Mouse (Mus musculus) layer of hippocampus, adult 18-20 months (tissue): ENCODE results near the gene Hdhd3. TPM values are rescaled to one million over a fixed set of nuclear protein-coding genes. Genes with fewer than 3 reads are reported as not detected.
"Not testable (repeated sequence)": the region's sequence is repeated elsewhere in the genome, so short reads cannot be mapped to it uniquely, and the experiment has no call there.

Experiments used
- DNase-seq, 2 experiments: peaks; one replicate each; pipeline ENCODE4 v3.0.0; 2022; ENCODE audit warnings: low spot score in 2 of 2
- total RNA-seq, 2 experiments: library from RNA; stranded (reverse); gene quantifications; 2 replicates each; pipeline ENCODE4 v1.2.3; 2021

Gene Hdhd3
- total RNA-seq, 2 experiments from 2014 or later, result 9.3 to 11.1 TPM

DNA sequence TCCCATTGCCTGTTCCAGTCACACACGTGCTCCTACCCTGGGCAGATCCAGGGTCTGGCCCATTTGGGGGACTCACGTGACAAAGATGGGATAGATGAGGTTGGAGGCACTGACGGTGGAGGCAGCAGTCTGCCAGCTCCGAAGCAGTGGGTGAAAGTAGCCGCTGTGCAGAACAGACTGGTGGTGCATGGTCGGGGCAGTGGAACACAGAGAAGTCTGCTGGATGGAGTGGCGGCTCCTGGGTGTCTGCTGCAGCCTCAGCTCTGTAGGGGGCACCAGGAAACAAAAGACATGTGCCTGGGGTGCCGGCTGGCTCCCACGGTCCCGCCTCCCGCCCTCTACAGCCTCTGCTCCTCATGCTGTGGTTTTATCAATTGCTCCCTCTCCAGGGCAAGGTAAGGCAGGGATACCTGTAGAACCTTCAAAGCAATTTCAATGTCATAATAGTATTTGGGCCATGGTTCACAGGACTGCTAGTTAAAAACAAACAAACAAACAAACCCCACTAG is 10.8 kb upstream of the Hdhd3 start:
- peak in 1 of 2 experiments; percentile 25 for DNase-seq

DNA sequence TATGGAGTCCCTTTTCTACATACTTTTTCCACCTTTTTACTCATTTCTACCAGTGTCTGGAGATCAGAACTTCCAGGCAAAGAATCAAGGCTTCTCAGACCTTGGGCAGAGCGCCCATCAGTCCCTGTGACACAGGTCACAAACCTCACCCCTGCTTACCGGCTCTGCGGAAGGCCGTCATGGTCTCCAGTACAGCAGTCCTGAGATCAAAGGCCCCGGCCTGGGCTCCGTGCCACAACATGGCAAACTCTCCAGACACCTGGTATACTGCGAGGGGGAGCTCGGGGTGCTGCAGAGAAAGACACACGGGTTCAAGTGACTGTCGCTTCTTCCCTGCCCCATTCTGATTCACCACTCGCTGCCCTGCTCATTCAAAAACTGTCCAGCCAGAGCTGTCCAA is 6.7 kb upstream of the Hdhd3 start:
- DNase-seq, result no peak

DNA sequence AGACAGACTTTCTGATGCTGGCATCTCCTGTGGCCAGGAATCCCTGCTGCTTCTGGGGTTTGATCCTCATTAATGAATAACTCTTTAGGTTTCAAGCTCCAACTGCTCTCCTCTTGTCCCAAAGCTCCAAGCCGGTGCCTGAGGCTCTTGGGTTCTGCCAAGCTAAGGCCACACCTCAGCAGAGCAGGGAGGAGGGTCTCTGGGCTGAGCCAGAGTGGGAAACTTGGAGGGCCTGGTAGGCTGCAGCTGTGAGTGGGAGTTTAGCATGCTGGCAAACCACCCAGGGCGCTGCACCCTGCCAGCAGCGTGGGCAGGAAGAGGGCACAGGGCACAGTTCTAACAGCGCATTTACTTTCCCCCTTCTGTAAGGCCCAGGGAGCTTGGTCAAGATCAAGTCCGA is 5.6 kb upstream of the Hdhd3 start:
- peak in 1 of 2 experiments; percentile 39 for DNase-seq

DNA sequence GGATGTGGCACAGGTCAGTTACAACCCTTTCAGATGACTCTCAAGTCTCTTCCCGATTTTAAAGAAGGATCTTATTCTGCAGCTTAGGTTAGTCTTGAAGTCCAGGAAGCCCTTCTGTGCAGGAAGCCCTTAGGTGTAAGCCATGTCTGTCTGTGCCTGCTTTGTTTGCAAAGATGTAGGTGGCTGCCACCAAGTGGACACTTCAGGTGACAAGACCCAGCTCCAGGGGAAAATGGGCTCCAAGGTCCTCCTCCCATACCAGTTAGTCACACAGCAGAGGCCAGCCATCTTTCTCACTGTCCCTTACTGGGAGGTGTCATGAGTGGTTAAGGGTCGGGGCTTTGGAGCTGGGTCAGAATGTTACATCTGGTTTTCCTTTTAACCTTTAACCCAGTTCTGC is 3.5 kb upstream of the Hdhd3 start:
- DNase-seq, result no peak

DNA sequence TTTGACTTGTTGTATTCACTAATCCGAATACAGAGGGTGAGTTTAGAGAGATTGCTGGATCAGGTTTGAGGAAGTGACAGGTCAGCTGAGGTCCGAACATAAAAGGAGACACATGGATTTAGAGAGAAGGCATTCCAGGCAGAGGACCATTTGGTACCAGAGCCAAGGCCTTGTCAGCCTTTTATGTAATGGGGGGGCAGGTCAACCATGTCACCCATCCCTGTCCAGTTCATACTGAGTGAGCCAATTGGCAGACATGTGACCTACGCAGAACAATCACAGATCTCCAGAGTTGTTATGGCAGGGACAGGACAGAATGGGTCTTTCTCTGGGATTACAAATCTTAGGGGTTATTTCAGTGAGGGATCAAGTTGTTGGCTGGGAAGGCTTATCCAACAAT is 2.7 kb upstream of the Hdhd3 start:
- DNase-seq, result no peak

DNA sequence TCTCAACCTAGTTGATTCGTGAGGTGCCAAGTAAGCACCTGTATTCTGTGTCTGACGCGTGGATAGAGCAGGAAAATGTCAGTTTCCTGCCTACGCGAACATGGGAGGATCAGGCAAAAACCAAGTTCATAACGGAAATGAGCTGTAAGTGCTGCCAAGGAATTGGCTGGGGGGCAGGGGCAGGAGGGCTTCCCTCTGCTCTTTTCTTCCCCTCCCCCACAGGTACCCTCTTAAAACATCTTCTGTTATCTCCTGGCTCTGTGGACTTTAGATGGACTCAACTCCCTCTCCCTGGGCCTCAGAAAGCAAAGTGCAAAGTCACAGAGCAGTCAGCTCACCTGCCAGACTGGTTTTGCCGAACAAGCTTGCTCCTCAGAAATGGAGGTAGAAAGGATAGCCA is 298 bp downstream of the Hdhd3 start:
- DNase-seq, result no peak

DNA sequence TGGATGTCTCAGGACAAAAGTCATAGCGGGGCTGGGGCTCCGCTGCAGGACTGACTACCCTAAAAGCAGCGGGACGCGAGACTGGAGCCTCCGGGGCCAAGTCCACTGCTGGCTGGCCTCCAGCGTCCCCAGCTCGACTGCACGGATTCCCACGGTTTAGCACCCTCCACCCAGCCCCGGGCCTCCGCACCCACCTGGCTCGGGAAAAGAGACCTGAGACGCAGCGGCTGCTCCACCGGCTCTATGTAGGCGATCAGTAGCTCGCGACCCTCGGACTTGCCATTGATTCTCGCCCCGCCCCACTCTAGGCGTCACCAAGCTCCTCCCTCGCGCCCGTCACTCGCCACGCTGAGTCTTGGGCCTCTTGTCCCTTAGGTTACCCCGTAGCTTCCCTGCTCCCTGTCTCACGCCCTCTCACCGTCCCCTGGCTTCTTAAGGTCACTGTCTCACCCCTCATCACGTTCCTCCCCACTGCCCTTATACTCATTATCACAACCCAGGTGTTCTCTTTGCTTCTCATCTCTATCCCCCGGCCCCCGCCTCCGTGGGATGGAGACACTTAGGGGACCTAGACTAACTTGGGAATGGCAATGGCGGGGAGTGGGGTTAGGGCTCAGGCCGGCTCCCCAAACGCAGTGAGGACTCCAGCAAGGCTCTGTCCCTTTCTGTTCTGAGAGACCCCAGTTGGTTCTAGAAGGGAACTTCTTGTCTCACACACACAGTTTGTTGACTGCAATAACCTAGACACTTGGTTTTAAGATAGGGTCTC is 1.1 kb downstream of the Hdhd3 start:
- DNase-seq, result peak; percentile 85 to 92

DNA sequence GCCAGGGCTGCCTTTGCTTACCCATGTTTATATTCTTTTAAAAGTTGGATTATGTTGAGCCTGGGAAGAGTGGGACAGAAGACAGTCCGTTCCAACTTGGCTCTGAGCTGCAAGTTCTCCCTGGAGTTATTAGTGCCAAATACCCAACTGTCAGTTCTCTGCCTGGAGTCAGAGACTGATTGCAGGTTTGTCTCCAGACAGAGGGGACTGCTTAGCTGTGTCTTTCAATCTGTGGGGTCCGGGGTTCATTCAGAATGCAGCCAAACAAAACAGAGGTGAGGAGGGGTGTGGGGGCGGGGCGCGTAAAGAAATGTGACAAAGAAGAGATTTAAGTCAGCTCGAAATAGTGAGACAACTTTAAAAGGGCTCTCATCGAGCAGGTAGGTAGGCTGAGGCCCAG is 1.7 kb downstream of the Hdhd3 start:
- no peak for DNase-seq

DNA sequence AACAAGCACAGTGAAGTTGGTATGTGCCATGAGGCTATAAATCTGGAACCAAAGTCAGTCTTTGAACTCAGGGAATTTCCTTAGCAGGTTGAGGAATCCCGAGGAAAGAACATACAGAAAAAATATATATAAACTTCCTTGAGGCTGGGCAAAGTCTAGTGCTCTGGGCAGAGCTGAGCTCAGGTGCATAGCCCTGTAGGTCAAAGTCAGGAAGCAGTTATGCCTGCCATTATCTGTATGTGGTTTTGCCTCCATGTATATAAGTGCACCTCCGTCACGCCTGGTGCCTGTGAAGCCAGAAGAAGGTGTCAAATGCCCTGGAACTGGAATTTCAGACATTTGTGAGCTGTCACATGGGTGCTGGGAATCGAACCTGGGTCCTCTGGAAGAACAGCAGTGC is 2.5 kb downstream of the Hdhd3 start:
- DNase-seq, result no peak

DNA sequence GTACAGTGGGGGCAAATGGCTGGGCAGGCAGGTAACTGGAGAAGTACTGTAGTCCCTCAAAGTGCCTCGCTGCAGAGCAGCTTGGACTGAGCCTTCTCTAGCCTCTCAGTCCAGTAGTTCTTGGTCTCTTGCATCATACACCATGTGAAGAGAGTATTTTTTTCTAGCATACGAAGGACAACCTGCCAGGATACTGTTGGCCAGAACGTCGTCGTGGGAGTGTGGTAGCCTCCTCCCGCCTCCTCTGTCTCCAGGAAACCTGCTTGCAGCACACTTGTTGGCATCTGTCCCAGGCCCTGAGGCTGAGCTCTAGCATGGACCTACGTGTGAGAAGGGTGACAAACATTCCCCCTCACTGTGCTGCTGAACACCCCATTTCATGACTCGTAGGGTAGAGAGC is 6.5 kb downstream of the Hdhd3 start:
- DNase-seq, result peak; percentile 40 to 51

DNA sequence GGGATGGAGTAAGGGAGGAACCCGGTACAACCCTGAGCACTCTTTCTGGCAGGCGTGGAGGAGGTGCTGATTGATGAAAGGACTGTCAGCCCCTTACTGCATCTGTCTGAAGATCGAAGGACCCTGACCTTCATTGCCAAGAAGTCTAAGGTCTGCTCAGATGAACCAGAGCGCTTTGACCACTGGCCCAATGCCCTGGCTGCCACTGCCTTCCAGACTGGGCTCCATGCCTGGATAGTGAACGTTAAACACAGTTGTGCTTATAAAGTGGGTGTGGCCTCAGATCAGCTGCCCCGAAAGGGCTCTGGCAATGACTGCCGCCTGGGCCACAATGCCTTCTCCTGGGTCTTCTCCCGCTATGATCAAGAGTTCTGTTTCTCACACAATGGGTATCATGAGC is 7.3 kb downstream of the Hdhd3 start:
- DNase-seq, result no peak

DNA sequence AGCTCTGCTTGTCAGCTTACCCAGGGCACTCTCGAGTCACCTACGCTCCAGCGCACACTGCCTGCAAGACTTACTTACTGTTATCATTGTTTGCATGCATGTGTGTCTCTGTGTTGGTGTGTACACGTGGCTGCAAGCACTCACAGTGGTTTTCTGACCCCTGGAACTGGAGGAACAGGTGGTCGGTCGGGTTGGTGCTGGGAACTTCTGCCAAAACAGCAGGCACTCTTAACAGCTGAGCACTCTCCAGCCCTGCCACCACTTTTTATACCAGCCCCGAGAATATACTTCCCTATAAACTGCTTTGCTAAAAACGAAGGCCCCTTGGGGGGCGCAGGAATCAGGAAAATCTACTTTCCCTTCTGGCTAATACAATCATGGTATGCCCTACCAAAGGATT is 9.0 kb downstream of the Hdhd3 start:
- DNase-seq, result no peak

DNA sequence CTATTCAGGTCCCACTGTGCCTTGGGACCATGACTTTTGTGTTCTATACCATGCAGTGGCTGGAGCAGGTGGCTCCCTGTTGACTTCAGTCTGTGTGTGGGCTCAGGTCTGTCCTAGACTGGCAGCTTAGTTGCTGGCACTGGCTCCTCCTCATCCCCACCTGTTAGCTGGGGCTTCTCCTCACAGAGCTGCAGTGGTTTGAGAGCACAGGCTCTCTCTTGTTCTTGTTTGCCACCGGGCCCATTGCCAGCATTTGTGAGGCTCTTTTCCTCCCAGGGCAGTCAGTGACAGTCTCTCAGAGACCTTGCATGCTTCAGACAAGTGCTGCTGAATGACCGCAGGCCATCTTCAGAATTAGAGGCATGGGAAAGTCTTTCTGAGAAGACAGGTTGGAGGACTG is 10.6 kb downstream of the Hdhd3 start:
- no peak for DNase-seq

DNA sequence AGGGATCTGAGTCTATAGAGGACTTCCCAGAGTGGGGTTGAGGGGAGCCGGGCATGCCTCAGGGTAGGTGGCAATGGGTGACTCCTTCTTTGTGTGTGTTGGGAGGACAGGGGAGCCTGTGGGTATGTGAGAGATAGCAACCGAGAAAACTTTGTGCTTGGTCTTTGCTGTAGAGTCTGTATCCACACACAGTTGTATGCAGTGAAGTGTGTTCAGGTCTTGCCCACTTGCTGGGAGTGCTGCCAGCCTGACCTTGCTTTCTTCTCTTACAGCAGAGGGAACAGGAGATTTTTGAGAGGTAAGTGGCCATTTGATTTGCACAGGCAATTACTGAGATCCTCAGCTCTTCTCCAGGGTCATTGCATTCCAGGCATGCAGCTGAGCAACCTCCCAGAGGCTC is 15.4 kb downstream of the Hdhd3 start:
- DNase-seq, result no peak

DNA sequence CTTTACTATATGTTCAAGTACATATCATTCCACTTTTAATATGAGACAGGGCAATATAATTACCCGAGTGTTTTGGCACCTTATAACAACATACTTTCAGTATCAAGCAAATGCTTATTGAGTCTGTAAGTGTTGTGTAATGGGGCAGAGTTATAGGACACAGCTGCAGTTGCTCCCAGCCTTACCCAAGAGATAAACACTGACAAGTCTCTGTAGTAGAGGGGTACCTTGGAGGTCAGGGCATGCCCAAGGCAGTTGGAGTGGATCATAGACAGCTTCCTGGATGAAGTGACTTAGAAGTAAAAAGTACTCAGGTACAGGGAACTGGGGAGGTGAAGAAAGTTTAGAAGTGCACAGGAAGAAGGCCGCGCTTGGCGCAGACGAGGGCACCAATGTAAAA is 16.1 kb downstream of the Hdhd3 start:
- DNase-seq, result no peak

DNA sequence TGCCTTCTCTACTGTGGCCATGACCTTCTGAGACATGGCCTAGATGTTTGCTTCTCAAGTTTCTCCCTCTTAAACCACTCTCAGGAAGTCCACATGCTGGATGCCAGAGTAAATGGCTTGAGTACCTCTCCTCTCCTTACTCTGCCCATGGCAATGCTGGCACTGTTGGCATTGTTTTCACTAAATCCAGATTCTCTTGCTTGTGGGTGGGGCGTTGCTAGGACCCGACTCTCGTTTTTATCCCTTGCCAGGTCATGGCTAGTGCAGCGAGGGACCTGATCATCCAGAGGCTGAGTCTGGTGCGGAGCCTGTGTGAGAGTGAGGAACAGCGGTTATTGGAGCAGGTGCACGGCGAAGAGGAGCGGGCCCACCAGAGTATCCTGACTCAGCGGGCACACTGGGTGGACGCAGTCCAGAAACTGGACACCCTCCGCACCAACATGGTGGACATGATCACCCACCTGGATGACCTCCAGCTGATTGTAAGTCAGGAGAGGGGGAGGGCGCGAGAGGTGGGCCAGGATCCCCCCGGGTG is 17.0 kb downstream of the Hdhd3 start:
- no peak for DNase-seq

DNA sequence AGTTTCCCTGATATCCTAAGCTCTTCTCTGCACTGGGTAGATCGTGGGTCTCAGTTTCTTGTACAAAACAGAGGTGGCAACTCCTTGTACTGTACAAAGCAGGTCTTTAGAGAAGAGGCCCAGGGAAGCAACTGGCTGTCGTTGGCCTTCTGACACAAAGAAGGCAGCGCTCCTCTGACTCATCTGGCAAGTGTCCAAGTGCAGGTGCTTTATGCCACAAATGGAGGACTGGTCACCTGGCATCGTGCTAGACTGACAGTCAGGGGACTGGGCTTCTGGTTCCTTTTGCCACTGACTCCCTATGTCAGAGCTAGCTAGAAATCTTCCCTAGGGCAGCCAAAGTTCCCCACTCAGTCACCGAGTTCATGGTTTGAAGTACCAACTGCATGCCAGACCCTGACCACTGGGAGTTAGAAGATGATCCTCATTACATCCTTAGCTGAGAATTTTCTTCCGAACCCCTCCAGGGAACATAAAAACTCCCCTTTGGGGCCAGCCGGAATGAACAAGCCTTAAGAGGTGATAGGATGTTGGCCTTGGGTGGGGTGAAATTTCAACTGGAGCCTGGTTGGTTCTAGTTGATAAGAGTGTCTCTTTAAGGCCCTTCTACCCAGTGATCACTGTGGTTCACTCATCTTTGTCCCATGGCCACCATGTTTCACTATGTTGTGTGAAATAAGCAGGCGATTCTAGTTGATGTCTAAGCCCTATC is 17.7 kb downstream of the Hdhd3 start:
- no peak for DNase-seq

DNA sequence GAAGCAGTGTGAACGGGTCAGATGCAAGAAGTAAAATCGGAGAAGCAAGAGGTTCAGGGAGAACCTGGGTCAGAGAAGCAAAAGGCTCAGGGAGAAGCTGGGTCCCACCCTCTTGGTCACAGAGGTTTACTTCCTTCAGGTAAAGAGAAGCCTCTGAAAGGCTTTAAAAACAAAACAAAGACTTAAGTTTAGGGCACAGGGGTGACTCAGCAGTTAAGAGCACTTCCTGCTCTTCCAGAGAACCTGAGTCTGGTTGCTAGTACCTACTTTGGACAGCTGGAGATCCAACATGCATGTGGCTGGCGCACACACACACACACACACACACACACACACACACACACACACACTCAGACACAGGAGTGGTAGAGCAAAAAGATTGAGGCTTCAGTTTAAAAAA is 18.3 kb downstream of the Hdhd3 start:
- DNase-seq, result no peak

DNA sequence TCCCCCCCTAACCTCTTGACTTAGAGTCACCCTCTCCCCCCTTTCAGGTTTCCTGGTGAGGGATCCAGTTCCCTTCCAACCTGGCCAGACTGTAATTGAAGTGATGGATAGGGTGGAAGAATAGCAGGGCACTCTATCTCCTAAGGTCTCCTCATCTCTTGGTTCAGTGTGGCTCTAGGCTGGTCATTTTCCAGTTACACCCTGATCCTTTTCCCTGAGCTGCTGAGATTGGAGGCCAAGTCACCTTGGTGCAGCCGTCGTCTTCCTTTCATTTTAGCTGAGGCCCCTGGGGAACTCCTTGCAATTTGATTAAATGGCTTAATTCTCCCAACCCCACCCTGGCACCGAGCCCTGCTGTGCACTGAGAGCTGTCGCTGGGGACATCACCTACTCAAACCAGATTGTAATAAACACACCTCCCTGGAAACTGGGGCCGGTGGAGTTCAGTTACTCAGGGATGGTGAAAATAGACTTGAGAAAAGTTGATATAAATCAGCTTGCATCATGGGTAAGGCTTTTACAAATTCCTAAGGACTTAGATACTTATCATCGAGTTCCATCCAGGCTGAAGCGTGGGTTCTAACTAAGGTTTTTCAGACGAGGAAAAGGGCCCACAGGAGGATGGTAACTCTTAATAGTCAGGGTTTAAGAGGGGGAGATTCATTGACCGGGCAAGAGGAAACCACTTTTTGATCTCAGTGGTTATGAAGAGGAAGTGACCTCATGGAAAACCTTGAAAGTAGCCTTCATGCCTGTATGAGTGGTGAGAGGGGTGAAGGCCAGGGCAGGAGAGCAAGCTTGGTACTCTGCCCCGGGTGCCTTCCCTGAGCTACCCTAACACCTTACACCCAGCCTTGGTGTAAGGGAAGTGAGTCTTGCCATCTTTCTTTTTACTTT is 22.3 kb downstream of the Hdhd3 start:
- DNase-seq, result no peak

DNA sequence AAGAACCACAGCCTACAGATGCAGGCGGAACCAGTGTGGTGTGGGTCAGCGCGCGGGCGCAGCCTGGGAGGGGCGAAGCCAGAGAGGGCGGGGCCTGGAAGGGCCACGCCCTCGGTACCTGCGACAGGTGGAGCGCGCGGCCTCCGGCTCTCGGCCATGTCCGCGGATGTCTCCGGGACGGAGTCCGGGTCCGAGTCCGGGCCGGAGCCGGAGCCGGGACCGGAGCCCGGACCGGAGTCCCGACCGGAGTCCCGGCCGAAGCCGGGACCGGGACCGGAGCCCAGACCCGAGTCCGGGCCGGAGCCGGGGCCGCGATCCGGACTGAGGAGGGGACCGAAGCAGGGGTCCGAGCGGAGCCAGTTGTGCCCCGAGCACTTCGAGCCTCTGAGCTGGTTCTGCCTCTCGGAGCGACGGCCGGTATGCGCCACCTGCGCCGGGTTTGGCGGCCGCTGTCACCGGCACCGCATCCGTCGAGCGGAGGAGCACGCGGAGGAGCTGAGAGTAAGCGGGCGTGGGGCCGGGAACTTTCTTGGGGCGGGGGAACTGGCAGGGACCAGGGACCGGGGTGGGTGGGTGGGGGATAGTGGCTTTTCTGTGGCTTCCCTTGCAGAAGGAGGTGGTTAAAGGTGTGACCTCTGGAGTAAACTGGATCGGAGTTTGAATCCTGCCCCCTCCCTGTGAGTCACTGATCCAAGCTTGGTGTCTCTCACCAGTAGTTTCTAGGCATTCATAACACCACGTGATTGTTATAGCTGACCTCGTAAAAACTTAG is 23.1 kb downstream of the Hdhd3 start, which contains the start of gene Bspry:
Gene Bspry, plus strand, starts transcription at position 117 of the 772 bp plus-strand sequence.
- DNase-seq, result no peak

DNA sequence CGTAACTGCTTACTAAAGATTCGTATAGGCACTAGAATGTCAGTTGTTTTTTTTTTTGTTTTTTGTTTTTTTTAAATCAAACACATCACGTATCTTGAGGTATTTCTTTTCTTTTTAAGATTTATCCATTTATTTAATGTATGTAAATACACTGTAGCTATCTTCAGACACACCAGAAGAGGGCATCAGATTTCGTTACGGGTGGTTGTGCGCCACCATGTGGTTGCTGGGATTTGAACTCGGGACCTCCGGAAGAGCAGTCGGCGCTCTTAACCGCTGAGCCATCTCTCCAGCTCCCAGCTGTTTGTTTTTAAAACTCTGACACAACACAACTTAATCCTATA is 23.7 kb downstream of the Hdhd3 start:
- DNase-seq, result not testable (repeated sequence)
